Mouse (Mus musculus) limb, embryonic 11.5 days (tissue): ENCODE data around the gene Fam160b1. TPM values are rescaled to one million over a fixed set of nuclear protein-coding genes. Genes with fewer than 3 reads are reported as not detected.

Experiments used
- ATAC-seq: fragments of 200-750 bp; cut with Nextera tagmentation; 2 replicates; pipeline ENCODE4 v1.8.0; 2017; ENCODE audit warnings: low read depth; ENCODE audit not compliant: insufficient number of reproducible peaks, low FRiP score, low TSS enrichment
- DNase-seq: peaks from one replicate; pipeline ENCODE4 v3.0.0-alpha.2; 2015; ENCODE audit warnings: low spot score
- H3K27ac ChIP-seq: fragments of 300-500 bp; sonication (generic); replicated peaks from 2 replicates; pipeline ENCODE4 v1.5.1; 2014; ENCODE audit warnings: low read depth, mild to moderate bottlenecking, low read length
- H3K27me3 ChIP-seq: fragments of 300-500 bp; sonication (generic); 2 replicates; pipeline ENCODE4 v1.6.1; 2014; ENCODE audit warnings: mild to moderate bottlenecking, low read length, mixed read lengths; ENCODE audit not compliant: control insufficient read depth, insufficient read depth
- H3K36me3 ChIP-seq: fragments of 300-500 bp; sonication (generic); 2 replicates; pipeline ENCODE4 v1.6.1; 2014; ENCODE audit warnings: mild to moderate bottlenecking, low read length, moderate library complexity, mixed read lengths; ENCODE audit not compliant: control insufficient read depth, insufficient read depth
- H3K4me1 ChIP-seq: fragments of 300-500 bp; sonication (generic); 2 replicates; pipeline ENCODE4 v1.6.1; 2014; ENCODE audit warnings: low read length, mixed read lengths; ENCODE audit not compliant: control insufficient read depth, insufficient read depth
- H3K4me2 ChIP-seq: fragments of 300-500 bp; sonication (generic); 2 replicates; pipeline ENCODE4 v1.6.1; 2014; ENCODE audit warnings: low read depth, mild to moderate bottlenecking, moderate library complexity; ENCODE audit not compliant: severe bottlenecking
- H3K4me3 ChIP-seq: fragments of 300-500 bp; sonication (generic); 2 replicates; pipeline ENCODE4 v1.5.1; 2014; ENCODE audit warnings: low read depth, low read length
- H3K9ac ChIP-seq: fragments of 300-500 bp; sonication (generic); 2 replicates; pipeline ENCODE4 v1.6.1; 2014; ENCODE audit warnings: mild to moderate bottlenecking, low read length
- H3K9me3 ChIP-seq: fragments of 300-500 bp; sonication (generic); 2 replicates; pipeline ENCODE4 v1.6.1; 2016; ENCODE audit warnings: low read length; ENCODE audit not compliant: control insufficient read depth
- WGBS: fragments of 180-500 bp; shearing (Covaris S2); extraction: QIAGEN DNeasy Blood & Tissue Kit; methylation state at CpG from one replicate; pipeline ENCODE4 v1.1.7; 2014; 5-methylcytosine and 5-hydroxymethylcytosine counted together
- polyA plus RNA-seq: library from polyadenylated mRNA; unstranded; fragments of >200 nt; fragmentation: Nextera tagmentation; extraction: Ambion mirVana; gene quantifications from 2 replicates; pipeline ENCODE4 v1.2.1, GENCODE M21; 2014

Fam160b1 gene
- polyA plus RNA-seq, 1 experiment from 2014 or later: 16.6 TPM

DNA sequence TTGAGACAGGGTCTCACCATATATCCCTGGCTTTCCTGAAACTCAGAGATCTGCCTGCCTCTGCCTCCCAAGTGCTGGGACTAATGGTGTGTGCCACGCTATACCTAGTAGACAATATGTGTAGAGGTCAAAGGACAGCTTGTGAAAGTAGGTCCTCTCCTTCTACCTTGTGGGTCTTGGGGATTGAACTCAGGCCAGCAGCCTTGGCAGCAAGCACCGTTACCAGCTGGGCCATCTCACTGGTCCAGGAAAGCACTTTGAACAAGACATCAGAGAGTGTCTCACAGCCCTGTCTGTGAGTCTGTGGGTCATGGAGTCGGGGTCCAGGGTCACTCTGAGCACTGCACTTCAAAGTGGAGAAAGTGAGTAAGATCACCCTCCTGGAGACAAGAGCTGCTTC, 68.2 kb downstream of the Fam160b1 start:
- no peak overlapping the region for H3K9ac ChIP-seq
- WGBS: 79% methylated on average over 3 of the region's 3 CpGs
- no peak for ATAC-seq

DNA sequence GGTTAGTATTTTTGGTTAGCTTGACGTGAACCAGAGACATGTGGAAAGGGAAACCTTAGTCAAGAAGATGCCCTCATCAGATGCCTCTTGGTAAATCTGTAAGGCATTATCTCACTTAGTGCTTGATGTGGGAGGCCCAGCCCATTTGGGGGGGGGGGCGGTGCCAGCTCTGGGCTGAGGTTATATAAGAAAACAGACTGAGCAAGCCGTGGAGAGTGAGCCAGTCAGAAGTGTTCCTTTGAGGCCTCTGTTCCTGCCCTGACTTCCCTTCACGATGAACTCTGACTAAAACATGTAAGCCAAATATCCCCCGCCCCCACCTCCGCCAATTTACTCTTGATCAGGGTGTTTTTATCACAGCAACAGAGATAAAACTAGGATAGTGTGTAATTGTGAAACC, 69.4 kb downstream of the Fam160b1 start:
- 73% methylated on average over 6 of the region's 6 CpGs for WGBS

More for the DNA sequence above, 68.2 kb downstream of the Fam160b1 start:
- Histone ChIP-seq H3K27me3 (no peaks in the 10 kb centered on the region), H3K9me3 (no peaks in the 10 kb centered on the region), H3K4me3 (no peak overlapping the region), H3K4me2 (no peak overlapping the region), H3K4me1 (no peaks in the 10 kb centered on the region), H3K36me3 (no peaks in the 10 kb centered on the region), H3K27ac (no peak overlapping the region)
- DNase-seq: no peak

DNA sequence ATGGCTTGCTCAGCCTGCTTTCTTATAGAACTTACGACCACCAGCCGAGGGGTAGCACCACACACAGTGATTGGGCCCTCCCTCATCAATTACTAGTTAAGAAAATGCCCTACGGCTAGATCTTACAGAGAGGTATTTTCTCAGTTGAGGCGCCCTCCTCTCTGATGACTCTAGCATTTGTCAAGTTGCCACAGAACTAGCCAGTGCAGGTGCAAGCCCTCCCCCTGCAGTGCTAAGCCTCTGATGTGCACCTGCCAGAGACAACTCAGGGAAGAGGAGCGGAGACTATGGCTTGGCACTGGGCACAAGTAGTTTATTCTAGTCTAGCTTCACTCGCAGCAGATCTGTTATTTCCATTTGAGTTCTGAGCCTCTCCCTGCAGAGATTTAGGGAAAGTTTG, 71.0 kb downstream of the Fam160b1 start:
- Histone ChIP-seq H3K4me3 (no peak overlapping the region), H3K4me1 (no peaks in the 10 kb centered on the region), H3K9ac (no peak overlapping the region), H3K27ac (no peak overlapping the region), H3K9me3 (no peaks in the 10 kb centered on the region), H3K36me3 (no peaks in the 10 kb centered on the region), H3K27me3 (no peaks in the 10 kb centered on the region), H3K4me2 (no peak overlapping the region)
- ATAC-seq (no peak), DNase-seq (no peak)
- 28% methylated on average over 6 of the region's 6 CpGs for WGBS

More for the DNA sequence above, 69.4 kb downstream of the Fam160b1 start:
- Histone ChIP-seq H3K9me3 (no peaks in the 10 kb centered on the region), H3K27me3 (no peaks in the 10 kb centered on the region), H3K9ac (no peak overlapping the region), H3K36me3 (no peaks in the 10 kb centered on the region), H3K4me2 (no peak overlapping the region), H3K4me3 (no peak overlapping the region), H3K27ac (no peak overlapping the region), H3K4me1 (no peaks in the 10 kb centered on the region)
- no peak for DNase-seq
- ATAC-seq: no peak

DNA sequence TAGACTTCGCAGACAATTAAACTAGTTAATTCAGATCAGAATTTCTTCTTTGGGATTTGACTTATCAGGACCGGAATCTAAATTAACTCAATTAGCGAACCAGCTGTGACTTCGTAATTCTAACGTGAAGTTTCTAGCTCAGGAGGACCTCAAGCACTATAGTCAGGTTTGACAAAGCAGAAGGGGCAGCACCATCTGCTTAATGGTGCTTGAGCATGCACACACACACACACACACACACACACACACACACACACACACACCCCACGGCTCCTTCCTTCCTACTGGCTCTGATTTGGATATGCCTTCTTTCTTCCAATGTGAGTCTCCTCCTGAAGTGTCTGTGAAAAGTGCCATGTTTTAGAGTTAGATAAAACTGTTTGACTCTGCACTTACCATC, 73.5 kb downstream of the Fam160b1 start:
- H3K4me2 ChIP-seq: no peak overlapping the region
- 70% methylated on average over 6 of the region's 6 CpGs for WGBS
- no peak for ATAC-seq
- no peaks in the 10 kb centered on the region for H3K9me3 ChIP-seq
- H3K9ac ChIP-seq: no peak overlapping the region
- DNase-seq: no peak
- H3K4me1 ChIP-seq: no peaks in the 10 kb centered on the region
- no peak overlapping the region for H3K4me3 ChIP-seq
- no peaks in the 10 kb centered on the region for H3K36me3 ChIP-seq
- no peak overlapping the region for H3K27ac ChIP-seq
- H3K27me3 ChIP-seq: no peaks in the 10 kb centered on the region

DNA sequence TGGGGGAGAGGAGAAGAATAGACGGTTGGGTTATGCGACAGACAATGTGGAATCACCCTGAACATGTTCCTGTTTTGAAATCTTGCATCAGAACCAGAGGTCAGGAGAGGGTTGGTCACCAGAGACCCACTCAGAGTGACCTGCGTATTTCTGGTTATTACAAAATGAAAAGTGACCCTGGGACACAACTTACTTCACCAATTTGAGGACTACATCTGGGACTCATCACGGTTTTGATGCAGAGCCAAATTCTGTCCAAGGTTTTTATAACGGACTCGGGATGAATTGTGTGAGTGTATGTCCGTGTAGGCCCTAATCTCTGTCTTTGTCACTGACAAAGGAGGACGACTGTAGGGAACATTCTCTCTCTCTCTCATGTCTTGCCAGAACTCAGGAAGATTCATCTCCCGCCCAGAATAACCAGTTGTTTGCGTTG, 76.1 kb downstream of the Fam160b1 start:
- no peaks in the 10 kb centered on the region for H3K9me3 ChIP-seq
- no peak overlapping the region for H3K4me2 ChIP-seq
- WGBS: 81% methylated on average over 10 of the region's 10 CpGs
- DNase-seq (no peak), ATAC-seq (no peak)
- H3K4me1 ChIP-seq: peaks cover 4% of the 10 kb centered on the region; the same call in 1 of the 2 replicates
- H3K4me3 ChIP-seq: no peak overlapping the region
- H3K27me3 ChIP-seq: no peaks in the 10 kb centered on the region
- H3K36me3 ChIP-seq: no peaks in the 10 kb centered on the region
- no peak overlapping the region for H3K27ac ChIP-seq
- H3K9ac ChIP-seq: no peak overlapping the region

DNA sequence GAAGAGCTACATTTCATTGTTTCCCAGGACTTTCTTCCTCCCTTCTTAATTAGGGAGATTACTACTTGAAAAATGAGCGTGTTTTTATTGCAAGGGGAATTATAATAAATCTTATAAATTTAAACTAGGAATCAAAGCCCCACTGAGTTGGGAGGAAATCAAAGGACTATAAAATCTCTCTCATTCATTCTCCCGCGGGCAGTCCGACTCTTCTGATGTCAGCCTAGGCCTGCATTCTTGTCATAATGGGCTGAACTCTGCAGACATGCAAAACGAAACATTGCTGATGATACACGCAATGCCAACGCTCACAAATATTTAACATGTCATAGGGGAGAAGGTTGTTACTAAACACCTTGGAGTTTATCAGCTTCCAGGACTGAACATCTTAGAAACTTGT, 76.6 kb downstream of the Fam160b1 start:
- 73% methylated on average over 7 of the region's 7 CpGs for WGBS
- peaks cover 4% of the 10 kb centered on the region; the same call in 1 of the 2 replicates for H3K4me1 ChIP-seq

More for the DNA sequence above, 76.6 kb downstream of the Fam160b1 start:
- Histone ChIP-seq H3K27ac (no peak overlapping the region), H3K4me2 (no peak overlapping the region), H3K9ac (no peak overlapping the region), H3K9me3 (no peaks in the 10 kb centered on the region), H3K27me3 (no peaks in the 10 kb centered on the region), H3K36me3 (no peaks in the 10 kb centered on the region), H3K4me3 (no peak overlapping the region)
- DNase-seq: no peak
- ATAC-seq: no peak

Other genes starting within 250 kb of the Fam160b1 start
- gene Ablim1, start 45.8 kb upstream of the Fam160b1 start, polyA plus RNA-seq: 16.8 and 17.9 TPM in 2 replicates
- gene Trub1, start 92.2 kb downstream of the Fam160b1 start, polyA plus RNA-seq: 23.4 and 27.2 TPM in 2 replicates